Mouse (Mus musculus): ENCODE measurements around the gene Atp6ap1. TPM values are rescaled to one million over a fixed set of nuclear protein-coding genes. Genes with fewer than 3 reads are reported as not detected.

Gene Atp6ap1
- 197 TPM for polyA plus RNA-seq (2017; shearing (Covaris generic))

GRCm38 (mm10) chrX:74296538-74297448 lies at the start of gene Atp6ap1:
Atp6ap1 (plus strand) TSS chrX:74297097.

GRCm38 (mm10) chrX:74249615-74250014 lies 47.3 kb upstream of the Atp6ap1 start, which contains the start of gene Flna:
Flna (minus strand) TSS chrX:74249820.

GRCm38 (mm10) chrX:74254153-74254887 lies 42.6 kb upstream of the Atp6ap1 start, which contains the start of gene Emd:
Emd (plus strand) TSS chrX:74254687.

DNA sequence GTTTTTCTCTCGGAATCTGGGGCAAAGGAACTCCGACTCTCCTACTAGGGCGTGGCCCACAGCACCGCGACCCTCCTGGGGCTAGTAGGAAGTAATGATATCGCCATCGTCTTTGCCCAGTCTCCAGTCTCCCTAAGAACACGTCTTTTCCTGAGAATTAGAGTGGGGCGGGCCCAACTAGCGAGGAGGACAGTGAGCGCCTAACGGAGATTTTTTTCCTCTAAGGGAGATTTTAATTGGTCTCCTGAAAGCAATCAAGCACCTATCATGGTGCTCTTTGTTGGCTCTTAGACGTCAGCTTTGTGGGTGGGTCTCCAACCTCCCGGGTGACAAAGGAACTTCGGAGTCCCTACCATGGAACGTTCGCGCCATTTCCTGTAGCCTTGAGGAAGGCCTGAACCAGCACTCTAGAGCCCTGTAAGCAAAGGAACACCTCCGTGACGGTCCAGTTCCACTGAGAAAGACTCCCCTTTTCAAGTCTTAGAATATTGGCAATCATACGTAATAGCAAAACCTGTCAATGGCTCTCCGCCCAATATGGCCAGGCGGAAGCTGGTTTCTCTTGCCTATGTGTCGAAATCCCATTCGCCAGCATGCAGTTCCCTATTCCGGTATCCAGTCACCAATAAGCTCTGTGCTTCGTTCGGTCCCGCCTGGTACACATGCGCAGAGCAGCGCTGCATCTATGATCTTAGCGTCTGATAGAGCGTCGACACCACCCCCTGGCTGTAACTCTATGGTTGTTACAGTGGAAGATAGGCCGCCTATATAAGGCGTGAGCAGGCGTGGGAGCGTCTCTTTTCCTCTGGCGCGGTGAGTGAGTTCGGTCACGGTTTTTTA lies 26.6 kb upstream of the Atp6ap1 start, which contains the start of gene Rpl10:
Gene Rpl10, plus strand, starts transcription at position 751 of the 840 bp plus-strand sequence.

DNA sequence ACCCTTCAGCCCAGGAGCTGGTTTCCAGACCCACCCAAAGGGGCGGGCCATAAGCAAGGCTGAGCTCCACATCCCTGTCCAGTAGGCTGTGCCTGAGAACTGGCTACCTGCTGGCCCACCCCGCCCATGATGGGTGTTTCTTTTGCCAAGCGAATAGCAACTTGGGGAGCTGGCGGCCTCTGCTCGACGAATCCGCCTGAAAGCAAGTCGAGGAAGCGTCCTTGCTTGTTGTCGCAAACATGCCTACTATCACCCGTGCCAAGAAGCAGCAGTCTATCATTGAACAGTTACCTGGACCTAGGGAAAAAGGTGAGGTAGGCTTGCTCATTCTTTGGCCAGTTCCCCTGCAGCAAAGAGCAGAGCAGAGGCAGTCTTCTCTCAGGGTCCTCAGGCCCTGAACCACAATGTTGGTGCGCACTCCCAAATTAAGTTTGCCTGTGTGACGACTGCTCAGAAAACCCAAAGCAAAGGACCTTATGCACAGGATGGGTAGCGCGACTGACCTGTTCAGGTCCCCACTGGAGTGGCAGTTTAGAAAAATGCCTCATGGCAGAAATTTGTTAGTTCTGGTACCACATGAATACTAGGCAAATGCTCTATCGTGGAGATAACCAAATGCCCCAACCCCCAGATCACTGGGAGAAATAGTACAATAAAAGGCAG lies 15.0 kb upstream of the Atp6ap1 start, which contains the start of the genes Taz and Dnase1l1:
Gene Taz, plus strand, starts transcription at position 181 of the 663 bp plus-strand sequence.
Gene Dnase1l1, minus strand, starts transcription at position 606 of the 663 bp plus-strand sequence.

DNA sequence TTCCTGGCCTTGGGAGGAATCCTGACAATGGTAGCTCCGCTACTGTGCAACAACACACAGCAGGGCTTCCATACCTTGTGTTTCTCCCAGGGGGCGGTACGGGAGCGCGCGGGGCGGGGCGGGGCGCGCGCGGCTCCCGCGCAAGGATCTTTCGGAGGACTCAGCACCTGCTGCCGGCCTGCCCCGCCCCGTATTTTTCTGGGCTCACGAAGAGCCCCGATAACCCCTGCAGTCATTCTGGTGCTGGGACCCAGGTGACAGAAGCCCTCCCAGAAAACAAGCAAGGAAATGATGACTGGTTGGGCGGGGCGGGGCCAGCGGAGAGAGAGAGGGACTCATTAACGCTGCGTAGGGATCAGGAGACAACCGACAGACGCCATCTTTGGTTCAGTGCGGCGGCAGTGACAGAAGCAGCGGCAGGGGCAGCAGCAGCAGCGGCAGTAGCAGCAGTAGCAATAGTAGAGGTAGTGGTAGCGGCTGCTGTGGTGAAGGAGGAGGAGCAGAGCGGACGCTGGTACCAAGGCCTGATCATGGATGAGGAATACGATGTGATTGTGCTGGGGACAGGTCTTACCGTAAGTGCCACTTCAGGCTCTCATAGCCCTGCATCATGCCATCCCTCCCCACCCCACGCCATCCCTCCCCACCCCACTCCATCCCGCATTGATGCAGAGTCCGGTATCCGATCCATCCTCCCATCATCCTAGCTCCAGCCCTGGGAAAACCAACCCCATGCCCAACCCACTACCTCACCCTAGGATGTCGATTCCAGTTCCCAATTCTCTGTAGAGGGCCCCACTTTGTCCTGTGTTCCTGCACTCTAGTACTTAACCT lies 8.2 kb downstream of the Atp6ap1 start, which contains the start of gene Gdi1:
Gene Gdi1, plus strand, starts transcription at position 132 of the 834 bp plus-strand sequence.

DNA sequence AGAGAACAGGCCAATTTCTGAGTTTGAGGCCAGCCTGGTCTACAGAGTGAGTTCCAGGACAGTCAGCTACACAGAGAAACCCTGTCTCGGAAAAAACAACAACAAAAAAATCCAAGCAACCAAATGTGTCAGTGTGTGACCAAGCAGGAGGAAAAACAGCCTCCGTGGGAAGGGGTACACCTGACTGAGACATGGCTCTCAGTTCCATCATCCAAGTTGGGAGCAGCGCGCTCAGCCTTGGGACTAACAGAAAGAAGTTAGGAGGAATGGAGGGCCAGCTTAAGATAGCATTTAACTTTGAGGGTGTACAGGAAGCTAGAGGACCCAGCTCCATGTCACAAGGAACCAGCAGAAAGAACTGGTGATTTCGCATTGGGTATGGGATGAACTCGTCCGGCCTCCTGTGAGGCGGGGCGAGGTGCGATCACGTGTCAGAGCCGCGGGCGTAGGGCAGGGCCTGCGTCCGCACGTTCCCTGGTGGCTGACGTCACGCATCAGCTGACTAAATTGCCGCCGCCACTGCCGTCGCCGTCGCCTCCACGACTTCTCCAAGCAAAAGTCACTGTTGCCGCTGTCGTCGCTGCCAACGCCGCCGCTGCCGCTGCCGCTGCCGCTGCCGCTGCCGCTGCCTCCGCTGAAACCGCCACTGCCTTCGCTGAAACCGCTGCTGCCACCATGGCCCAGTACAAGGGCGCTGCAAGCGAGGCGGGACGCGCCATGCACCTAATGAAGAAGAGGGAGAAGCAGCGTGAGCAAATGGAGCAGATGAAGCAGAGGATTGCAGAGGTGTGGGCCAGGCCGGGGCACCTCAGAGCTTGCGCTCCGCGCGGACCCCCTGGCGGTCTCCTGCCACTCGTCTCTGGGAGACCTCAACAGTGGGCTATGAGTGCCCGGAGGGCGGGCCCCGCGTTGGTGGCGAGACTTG lies 15.9 kb downstream of the Atp6ap1 start, which contains the start of gene Fam50a:
Gene Fam50a, plus strand, starts transcription at position 494 of the 925 bp plus-strand sequence.

GRCm38 (mm10) chrX:74328725-74329161 lies 31.8 kb downstream of the Atp6ap1 start, which contains the start of gene Plxna3:
Plxna3 (plus strand) TSS chrX:74329066.

DNA sequence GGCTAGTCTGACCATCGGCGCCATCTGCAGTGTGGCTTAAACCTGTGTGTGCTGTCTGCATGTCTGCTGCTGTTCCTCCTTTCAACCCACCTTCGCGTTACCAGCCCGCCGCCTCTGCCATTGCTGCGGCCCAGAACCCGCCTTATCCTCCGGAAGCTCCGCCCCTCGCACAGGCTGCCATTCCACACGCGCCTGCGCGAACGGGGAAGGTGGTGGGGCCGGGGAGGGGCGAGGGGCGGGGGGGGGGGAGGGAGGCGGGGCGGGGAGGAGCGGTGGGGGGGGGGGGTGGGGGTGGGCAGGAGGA lies 56.5 kb downstream of the Atp6ap1 start, which contains the start of gene Lage3:
Gene Lage3, minus strand, starts transcription at position 152 of the 304 bp plus-strand sequence.

Other genes with a start within 250 kb of the Atp6ap1 start
- gene Opn1mw, start 169.6 kb upstream of the Atp6ap1 start, polyA plus RNA-seq (2017; shearing (Covaris generic)) = not detected
- gene Mecp2, start 161.7 kb upstream of the Atp6ap1 start, polyA plus RNA-seq (2017; shearing (Covaris generic)) = 38.4 TPM
- gene Tex28, start 129.3 kb upstream of the Atp6ap1 start, polyA plus RNA-seq (2017; shearing (Covaris generic)) = not detected
- 1.5 TPM for gene Tktl1, start 119.8 kb upstream of the Atp6ap1 start, polyA plus RNA-seq (2017; shearing (Covaris generic))
- gene Flna, start 47.3 kb upstream of the Atp6ap1 start, polyA plus RNA-seq (2017; shearing (Covaris generic)) = 379 TPM
- 70.3 TPM for gene Emd, start 42.4 kb upstream of the Atp6ap1 start, polyA plus RNA-seq (2017; shearing (Covaris generic))
- 91.2 TPM for gene Rpl10, start 26.3 kb upstream of the Atp6ap1 start, polyA plus RNA-seq (2017; shearing (Covaris generic))
- 187 TPM for gene Taz, start 15.2 kb upstream of the Atp6ap1 start, polyA plus RNA-seq (2017; shearing (Covaris generic))
- 34.0 TPM for gene Dnase1l1, start 14.8 kb upstream of the Atp6ap1 start, polyA plus RNA-seq (2017; shearing (Covaris generic))
- 309 TPM for gene Gdi1, start 7.9 kb downstream of the Atp6ap1 start, polyA plus RNA-seq (2017; shearing (Covaris generic))
- 31.0 TPM for gene Fam50a, start 15.9 kb downstream of the Atp6ap1 start, polyA plus RNA-seq (2017; shearing (Covaris generic))
- gene Plxna3, start 32.0 kb downstream of the Atp6ap1 start, polyA plus RNA-seq (2017; shearing (Covaris generic)) = 5.7 TPM
- 71.9 TPM for gene Lage3, start 56.5 kb downstream of the Atp6ap1 start, polyA plus RNA-seq (2017; shearing (Covaris generic))
- gene Ubl4a, start 76.1 kb downstream of the Atp6ap1 start, polyA plus RNA-seq (2017; shearing (Covaris generic)) = 75.1 TPM
- gene Slc10a3, start 76.3 kb downstream of the Atp6ap1 start, polyA plus RNA-seq (2017; shearing (Covaris generic)) = 45.3 TPM
- gene Fam3a, start 96.2 kb downstream of the Atp6ap1 start, polyA plus RNA-seq (2017; shearing (Covaris generic)) = 44.4 TPM
- gene Ikbkg, start 96.2 kb downstream of the Atp6ap1 start, polyA plus RNA-seq (2017; shearing (Covaris generic)) = 57.9 TPM
- 64.6 TPM for gene G6pdx, start 132.1 kb downstream of the Atp6ap1 start, polyA plus RNA-seq (2017; shearing (Covaris generic))
- not detected for gene Gm6880, start 184.3 kb downstream of the Atp6ap1 start, polyA plus RNA-seq (2017; shearing (Covaris generic))

All from CD4-positive, CD25-positive, alpha-beta regulatory T cell, adult 9 weeks (primary cell).